In the genomic region with DNA sequence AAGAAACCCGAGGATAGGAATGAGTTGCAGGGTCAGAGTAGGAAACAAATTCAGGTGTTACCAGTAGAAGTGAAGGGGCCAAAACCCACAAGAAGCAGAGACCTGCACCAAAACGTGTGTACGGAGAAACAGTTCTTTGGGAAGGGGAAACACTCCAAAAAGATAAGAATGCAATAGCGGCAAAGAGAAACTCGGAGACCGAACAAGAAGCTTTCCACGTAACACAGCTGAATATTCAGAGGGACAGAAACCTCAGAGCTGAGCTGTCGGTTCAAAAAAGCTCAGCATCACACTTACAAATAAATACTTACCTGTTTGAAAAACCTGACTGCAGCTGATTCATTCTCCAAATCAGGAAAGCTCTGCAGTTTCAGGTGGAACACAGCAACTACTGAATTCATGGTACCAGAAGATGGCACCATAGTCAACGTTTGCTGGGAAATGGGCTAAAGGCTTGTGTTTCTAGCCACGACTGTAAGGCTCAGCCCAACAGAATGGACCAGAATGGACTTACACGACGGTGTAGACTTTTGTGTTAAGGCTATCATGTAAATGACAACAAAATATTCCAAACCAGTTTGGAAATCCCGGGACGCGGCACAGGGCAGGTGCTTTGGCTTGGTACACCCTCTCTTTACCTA, we compare ENCODE assay signal across 9 mouse cellular contexts.
DNase-seq lines count a peak whose midpoint lies in the region; ATAC-seq lines count a peak whose summit lies in the region.
"Had no signal": no experiment of that assay in that cellular context is flagged by ENCODE, and none has a peak within 500 bp of the region (broad histone marks: within the 10 kb centered on the region; RNA-seq: fewer than 3 reads in every experiment).

No protein-coding gene starts in this region.

- peaks cover 5% of the 10 kb centered on the region; the same call in 1 of the 2 replicates for H3K27me3 ChIP-seq in forebrain, embryonic 15.5 days
- peaks cover 55% of the 10 kb centered on the region for H3K27me3 ChIP-seq in forebrain, embryonic 12.5 days
- H3K27me3 ChIP-seq in embryonic facial prominence, embryonic 10.5 days (replicated peaks; ENCODE audit: low read depth, poor library complexity, severe bottlenecking): peaks cover 65% of the 10 kb centered on the region
- H3K27me3 ChIP-seq: liver, embryonic 13.5 days had no signal

- peaks cover 35% of the 10 kb centered on the region for H3K4me1 ChIP-seq in forebrain, embryonic 15.5 days
- H3K4me1 ChIP-seq in forebrain, embryonic 12.5 days: peaks cover 23% of the 10 kb centered on the region
- peaks cover 27% of the 10 kb centered on the region for H3K4me1 ChIP-seq in embryonic facial prominence, embryonic 10.5 days
- H3K4me1 ChIP-seq: liver, embryonic 13.5 days had no signal

- ATAC-seq in forebrain, embryonic 15.5 days (replicated peaks): no peak
- no peak for ATAC-seq in forebrain, embryonic 12.5 days (ENCODE audit: low FRiP score)

- no peaks in the 10 kb centered on the region for H3K36me3 ChIP-seq in forebrain, embryonic 15.5 days
- H3K36me3 ChIP-seq in forebrain, embryonic 12.5 days (replicated peaks): no peaks in the 10 kb centered on the region
- no peaks in the 10 kb centered on the region for H3K36me3 ChIP-seq in embryonic facial prominence, embryonic 10.5 days (replicated peaks)
- H3K36me3 ChIP-seq: liver, embryonic 13.5 days had no signal

- H3K9me3 ChIP-seq in forebrain, embryonic 15.5 days: no peaks in the 10 kb centered on the region
- no peaks in the 10 kb centered on the region for H3K9me3 ChIP-seq in forebrain, embryonic 12.5 days
- no peaks in the 10 kb centered on the region for H3K9me3 ChIP-seq in embryonic facial prominence, embryonic 10.5 days
- H3K9me3 ChIP-seq: liver, embryonic 13.5 days had no signal

- H3K4me2 ChIP-seq in forebrain, embryonic 15.5 days (replicated peaks): no peak overlapping the region
- H3K4me2 ChIP-seq in forebrain, embryonic 12.5 days: no peak overlapping the region
- H3K4me2 ChIP-seq: liver, embryonic 13.5 days had no signal

- no peak overlapping the region for H3K9ac ChIP-seq in forebrain, embryonic 15.5 days (replicated peaks)
- no peak overlapping the region for H3K9ac ChIP-seq in forebrain, embryonic 12.5 days
- H3K9ac ChIP-seq: liver, embryonic 13.5 days had no signal

- peak; percentile 65 for DNase-seq in 3T3-L1 (ENCODE audit: low read depth, low spot score)
- peak; percentile 22 for DNase-seq in embryonic facial prominence, embryonic 10.5 days (ENCODE audit: low spot score)
- peak; percentile 40 to 57 for DNase-seq in layer of hippocampus, postnatal 14 days (ENCODE audit: low spot score in 2 of 2)
- DNase-seq in right cerebral cortex, postnatal 4 days: peak; percentile 47
- DNase-seq in spleen, postnatal 36 days (ENCODE audit: low spot score in 2 of 2): no peak
- DNase-seq in natural killer cell, adult 2 months (ENCODE audit: low spot score in 2 of 2): no peak
- DNase-seq: liver, embryonic 13.5 days had no signal

- 53% methylated on average over 15 of the region's 15 CpGs for WGBS in forebrain, embryonic 15.5 days
- 55% methylated on average over 15 of the region's 15 CpGs for WGBS in forebrain, embryonic 12.5 days
- WGBS in embryonic facial prominence, embryonic 10.5 days: 53% methylated on average over 15 of the region's 15 CpGs

- peak overlapping the region; percentile 8; the same call in 1 of the 2 replicates for H3K27ac ChIP-seq in forebrain, embryonic 15.5 days (replicated peaks)
- H3K27ac ChIP-seq in forebrain, embryonic 12.5 days: no peak overlapping the region
- no peak overlapping the region for H3K27ac ChIP-seq in embryonic facial prominence, embryonic 10.5 days (replicated peaks)
- H3K27ac ChIP-seq: liver, embryonic 13.5 days had no signal

- no peak overlapping the region for H3K4me3 ChIP-seq in forebrain, embryonic 15.5 days
- no peak overlapping the region for H3K4me3 ChIP-seq in forebrain, embryonic 12.5 days (replicated peaks)
- no peak overlapping the region for H3K4me3 ChIP-seq in embryonic facial prominence, embryonic 10.5 days
- H3K4me3 ChIP-seq: liver, embryonic 13.5 days had no signal

Comparison
In these comparisons a context has a peak if more than half of its experiments do, and no peak if none do; other contexts are left out.
1. DNase-seq: peak in 3T3-L1 (single experiment), embryonic facial prominence, embryonic 10.5 days (single experiment), layer of hippocampus, postnatal 14 days (2 of 2) and right cerebral cortex, postnatal 4 days (single experiment); none in spleen, postnatal 36 days (0 of 2) and natural killer cell, adult 2 months (0 of 2).